Mouse (Mus musculus) inflammation-experienced regulatory T-cells, adult 6 months (primary cell): ENCODE data around the gene Slc16a12. TPM values are rescaled to one million over a fixed set of nuclear protein-coding genes. Genes with fewer than 3 reads are reported as not detected.
"Not testable (repeated sequence)": the region's sequence is repeated elsewhere in the genome, so short reads cannot be mapped to it uniquely, and the experiment has no call there.

Source experiments
- ATAC-seq: one replicate; pipeline ENCODE4 v1.8.0; 2017
- polyA plus RNA-seq, 3 experiments: library from polyadenylated mRNA; unstranded; fragments of 100-300 nt; shearing (Covaris generic); gene quantifications; one replicate each; pipeline ENCODE4 v1.2.1; 2017

Slc16a12 gene
- polyA plus RNA-seq: under 1 TPM in 1 of 3 experiments, not detected in 2; 0.18 TPM

DNA sequence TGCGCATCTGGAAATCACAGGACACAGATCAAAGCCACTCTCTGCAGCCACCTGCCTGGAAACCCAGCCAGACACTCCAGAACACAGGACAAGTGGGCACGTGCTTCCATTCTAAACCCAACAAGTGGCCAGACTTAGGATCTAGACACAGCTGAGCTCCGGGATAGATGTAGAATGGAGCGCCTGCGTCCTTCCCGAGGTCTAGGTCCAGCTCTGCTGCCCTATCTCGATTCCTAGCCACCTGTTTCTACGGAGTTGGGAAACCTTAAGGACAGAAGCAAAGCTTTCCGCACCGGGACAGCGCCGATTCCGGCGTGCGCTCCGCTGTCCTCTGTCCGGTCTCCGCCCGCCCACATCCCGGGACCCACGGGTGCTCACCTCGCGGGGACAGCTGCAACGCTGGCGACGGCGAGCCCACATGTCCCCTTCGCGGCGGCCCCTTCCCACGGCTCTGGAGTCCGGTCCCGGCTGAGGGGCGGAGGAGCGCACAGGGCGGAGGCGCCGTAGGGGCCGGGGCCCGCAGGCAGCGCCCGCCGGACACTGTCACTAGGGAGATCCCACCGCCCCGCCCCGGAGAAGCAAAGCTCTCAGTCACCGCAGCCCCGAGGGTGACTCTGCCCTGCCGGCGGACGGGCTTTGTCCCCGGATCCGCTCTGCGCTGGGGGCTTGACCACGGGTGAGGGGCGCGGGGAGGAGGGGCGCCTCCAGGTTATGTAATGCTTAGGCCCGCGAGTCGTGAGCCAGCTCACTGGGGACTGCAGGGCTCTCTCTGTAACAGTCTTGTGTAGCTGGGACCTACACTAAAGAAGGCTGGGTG, at the start of gene Slc16a12:
Gene Slc16a12, minus strand, starts transcription at position 602 of the 817 bp plus-strand sequence.
- no peak for ATAC-seq

DNA sequence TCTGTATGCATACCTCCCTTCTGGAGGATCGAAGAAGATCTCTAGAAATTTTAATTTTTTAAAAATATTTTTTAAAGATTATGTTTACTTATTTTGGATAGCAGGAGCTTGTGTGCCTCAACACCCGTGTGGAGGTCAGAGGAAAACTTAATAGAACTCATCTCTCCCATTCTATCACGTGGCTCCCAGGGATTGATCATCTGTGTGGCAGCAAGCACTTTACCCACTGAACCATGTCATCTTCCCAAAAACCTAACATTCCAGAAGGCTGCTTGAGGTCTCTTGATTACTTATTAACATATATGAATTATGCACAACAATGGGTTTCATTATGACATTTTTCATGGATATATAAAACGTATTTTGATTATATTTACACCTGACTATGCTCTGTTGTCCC, 49.3 kb upstream of the Slc16a12 start:
- no peak for ATAC-seq

GRCm38 (mm10) chr19:34782491-34782890, 35.4 kb upstream of the Slc16a12 start:
- ATAC-seq: no peak

GRCm38 (mm10) chr19:34778993-34779392, 31.9 kb upstream of the Slc16a12 start:
- no peak for ATAC-seq

DNA sequence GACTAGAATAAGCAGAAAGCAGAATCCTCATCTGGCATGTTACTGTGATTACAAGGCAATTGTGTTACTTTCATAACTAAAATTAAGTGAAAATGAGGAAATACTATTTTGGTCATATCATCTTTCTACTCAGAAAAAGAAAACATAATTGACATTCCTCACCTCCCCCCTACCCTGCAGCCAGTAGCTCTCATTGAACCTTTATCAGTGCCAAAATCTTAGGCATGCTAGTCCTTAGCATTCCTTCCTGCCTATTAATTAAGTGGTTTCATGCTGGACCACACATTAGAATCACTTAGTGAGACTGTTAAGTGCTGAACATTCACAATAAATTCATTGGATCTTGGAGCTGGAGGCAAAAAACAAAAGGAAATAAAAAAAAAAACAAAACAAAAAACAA, 31.0 kb upstream of the Slc16a12 start:
- no peak for ATAC-seq

DNA sequence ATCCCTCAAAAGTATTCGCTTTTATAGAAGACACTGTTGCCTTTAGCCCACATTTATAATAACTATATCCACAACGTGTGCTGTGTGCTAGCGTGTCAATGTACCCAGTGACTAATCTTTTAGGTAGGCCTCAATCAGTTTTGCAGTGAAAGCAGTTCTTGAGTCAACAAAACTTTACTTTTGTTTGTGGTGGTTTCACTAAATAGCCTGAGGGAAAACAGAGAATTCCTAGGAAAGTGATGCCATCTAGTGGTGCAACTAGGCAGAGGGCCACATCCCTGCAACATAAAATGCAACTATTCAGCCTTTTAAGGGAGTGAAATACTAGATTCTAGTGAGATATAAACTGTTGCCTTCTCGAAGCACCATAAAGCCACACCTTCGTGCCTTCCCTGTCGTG, 25.7 kb upstream of the Slc16a12 start:
- no peak for ATAC-seq

GRCm38 (mm10) chr19:34770764-34771163, 23.7 kb upstream of the Slc16a12 start:
- no peak for ATAC-seq

GRCm38 (mm10) chr19:34758754-34759153, 11.7 kb upstream of the Slc16a12 start:
- ATAC-seq: no peak

DNA sequence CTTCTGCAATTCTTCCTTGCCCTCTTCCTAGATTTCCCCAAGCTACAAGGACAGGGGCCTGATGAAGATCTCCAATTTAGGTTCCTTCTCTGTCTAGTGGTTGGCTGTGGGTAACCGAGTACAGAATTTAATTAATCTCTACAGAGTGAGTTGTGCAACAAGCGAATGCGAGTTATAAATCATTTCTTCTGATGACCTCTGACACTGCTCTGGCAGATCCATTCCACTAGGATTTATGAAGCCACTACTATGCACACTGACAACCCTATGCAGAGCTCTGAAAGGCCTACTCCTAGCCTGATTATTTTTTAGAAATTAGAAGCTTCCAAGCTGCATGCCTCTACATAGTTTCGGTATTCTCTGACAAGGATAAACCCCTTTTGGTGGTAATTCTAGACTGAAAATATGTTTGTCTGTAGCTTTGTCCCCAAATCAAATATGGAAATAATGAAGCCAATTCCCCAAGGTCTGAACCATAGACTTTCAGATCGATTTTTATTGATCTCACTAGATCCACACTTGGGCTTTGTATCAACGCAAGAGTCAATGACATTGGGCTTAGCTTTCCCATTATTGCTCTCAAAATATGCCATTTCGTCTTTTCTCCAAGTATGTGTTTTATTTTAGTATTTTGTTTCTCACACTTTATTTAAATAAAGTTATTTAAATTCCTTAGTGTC, 9.6 kb upstream of the Slc16a12 start:
- ATAC-seq: no peak

DNA sequence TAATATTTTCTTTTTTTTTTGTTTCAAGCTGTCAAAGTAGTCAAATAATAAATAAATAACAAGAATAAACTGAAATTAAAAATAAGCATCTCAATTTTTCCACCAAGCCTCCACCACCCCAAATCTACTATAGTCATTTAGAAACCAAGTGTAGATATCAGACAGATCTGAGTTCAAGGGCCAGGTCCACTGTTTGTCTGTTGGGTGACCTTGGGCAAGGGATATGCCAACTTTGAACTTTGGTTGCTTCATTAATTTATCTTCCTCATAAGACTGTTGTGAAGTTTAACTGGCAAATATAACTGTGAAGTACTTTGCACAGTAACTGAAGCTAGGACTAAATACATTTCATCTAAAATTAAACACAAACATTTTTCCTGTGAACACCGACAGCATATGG, 8.6 kb upstream of the Slc16a12 start:
- no peak for ATAC-seq

DNA sequence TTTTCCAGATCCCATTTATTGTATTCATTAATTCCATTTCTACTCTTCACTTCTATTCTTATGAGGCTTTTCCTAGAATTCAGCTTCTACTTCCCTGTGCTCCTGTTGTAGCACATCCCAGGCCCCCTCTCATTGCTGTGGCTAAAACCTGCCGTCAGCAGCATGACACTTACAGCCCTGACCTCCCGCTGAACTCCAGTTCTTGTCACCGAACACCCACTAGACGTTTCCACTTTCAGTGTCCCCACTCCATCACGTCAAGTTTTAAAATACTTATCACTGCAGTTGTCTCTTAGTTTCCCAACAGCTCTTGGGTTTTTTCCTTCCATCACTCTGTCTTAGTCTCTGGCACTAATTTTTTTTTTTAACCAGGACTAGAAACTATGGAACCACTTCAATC, 6.2 kb upstream of the Slc16a12 start:
- no peak for ATAC-seq

DNA sequence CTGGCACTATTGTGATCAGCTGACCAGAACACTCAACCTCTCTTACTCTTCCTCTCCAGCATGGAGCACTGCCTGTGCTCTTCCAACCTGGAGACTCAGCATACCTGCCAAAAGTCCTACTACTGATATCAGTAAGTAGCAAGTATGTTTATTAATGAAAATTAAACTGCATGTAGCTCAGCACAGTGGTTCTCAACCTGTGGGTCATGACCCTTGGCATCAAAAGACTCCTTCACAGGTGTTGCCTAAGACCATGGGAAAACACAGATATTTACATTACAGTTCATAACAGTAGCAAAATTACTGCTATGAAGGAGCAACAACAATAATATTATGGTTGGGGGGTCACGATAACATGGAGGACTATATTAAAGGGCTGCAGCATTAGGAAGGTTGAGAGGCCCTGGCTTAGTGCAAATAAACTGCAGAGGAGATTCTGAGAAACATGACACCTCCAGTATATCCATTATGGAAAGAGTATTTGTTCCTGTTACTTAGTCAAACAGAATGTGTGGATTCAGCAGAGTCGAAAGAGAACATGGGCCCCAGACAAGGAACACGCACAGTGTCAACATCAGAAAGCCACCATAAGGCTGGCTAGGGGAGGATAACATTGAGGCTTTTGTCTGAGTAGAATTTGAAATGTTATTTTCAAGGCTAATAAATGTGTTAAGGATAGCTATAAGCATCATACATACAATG, 5.5 kb upstream of the Slc16a12 start:
- no peak for ATAC-seq

DNA sequence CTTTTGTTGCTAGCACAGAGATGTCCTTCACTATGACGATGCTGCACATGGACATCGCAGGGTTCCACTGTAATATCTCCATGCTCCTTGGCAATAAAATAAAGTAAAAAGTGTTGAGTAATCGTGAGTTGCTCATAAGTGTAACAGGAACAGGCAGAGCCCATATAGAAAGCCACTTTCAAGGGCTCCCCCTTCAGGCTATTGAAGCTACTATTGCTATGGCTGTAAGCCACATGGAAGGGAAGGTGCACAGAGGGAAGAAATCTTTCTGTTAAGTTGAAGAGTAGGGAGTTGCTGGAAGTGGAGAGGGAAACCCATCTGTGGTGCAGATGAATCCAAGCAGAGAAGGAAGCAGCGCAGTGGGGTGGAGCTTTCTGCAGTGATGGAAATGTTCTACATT, 4.1 kb upstream of the Slc16a12 start:
- no peak for ATAC-seq

GRCm38 (mm10) chr19:34748992-34749391, 1.9 kb upstream of the Slc16a12 start:
- no peak for ATAC-seq

- not testable (repeated sequence) for ATAC-seq
Measured at GRCm38 (mm10) chr19:34747969-34748368, 880 bp upstream of the Slc16a12 start.

DNA sequence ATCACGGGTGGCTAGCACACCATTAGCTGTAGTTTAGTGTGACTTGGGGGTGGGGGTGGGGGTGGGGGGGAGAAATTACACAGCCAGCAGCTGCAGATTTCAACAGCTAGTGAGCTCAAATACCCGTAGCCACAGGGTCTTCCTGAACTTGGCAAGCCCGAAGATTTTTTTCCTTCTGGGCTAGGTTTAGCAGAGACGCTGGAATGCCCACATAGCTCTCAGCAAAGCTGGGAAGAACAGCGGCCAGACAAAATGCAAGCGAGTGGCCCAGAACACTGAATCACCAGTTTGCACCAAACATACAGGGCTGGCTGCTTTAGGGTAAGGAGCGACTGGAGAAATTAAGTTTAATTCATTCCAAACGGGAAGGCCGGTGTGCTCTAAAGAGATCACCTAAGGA, 888 bp downstream of the Slc16a12 start:
- no peak for ATAC-seq

- ATAC-seq: no peak
Measured at GRCm38 (mm10) chr19:34745012-34745411, 2.1 kb downstream of the Slc16a12 start.

GRCm38 (mm10) chr19:34737916-34738315, 9.2 kb downstream of the Slc16a12 start:
- no peak for ATAC-seq

- no peak for ATAC-seq
Measured at GRCm38 (mm10) chr19:34735900-34736299, 11.2 kb downstream of the Slc16a12 start.

DNA sequence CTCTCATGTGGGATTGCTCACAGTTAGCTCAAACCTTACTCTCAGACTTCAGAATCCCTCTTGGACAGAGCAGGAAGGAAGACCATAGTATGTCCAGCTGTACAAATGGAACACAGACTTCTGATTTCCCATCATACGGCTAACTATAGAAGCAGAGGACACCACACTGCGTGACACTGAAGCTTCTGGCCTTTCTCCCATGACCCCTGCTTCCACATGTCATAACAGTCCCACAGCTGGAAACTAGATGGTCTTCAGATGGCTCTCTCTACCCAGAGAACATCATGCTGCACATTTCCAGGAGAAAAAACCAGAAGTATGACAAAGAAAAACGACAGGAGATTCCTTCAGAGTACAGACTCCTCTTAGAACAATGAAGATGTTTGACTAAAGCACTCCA, 14.1 kb downstream of the Slc16a12 start:
- ATAC-seq: no peak

- ATAC-seq: no peak
Measured at GRCm38 (mm10) chr19:34731356-34731755, 15.7 kb downstream of the Slc16a12 start.

DNA sequence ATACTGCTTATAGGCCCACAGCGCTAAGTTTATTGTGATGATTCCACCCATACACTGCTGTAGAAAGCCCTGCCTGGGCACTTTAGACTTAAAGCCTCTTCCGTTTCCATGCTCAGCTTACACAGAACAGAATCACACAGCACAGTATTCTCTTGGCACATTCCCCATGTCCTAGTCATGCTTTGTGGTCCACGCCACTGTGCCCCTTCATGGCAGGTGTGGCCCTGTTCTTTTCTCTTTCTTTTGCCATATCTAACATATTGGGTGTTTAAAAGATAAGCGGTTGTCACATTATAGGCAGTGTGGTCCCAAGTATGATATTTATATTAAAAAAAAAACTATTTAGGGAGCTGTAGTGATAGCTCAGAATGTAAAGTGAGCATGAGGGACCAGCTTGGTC, 16.5 kb downstream of the Slc16a12 start:
- ATAC-seq: no peak

GRCm38 (mm10) chr19:34729505-34729904, 17.6 kb downstream of the Slc16a12 start:
- ATAC-seq: no peak
